Mouse (Mus musculus): ENCODE results near the gene Kdm1a.
A peak's percentile ranks its signal among the peaks of the same experiment; 100 is the strongest.

Kdm1a gene

DNA sequence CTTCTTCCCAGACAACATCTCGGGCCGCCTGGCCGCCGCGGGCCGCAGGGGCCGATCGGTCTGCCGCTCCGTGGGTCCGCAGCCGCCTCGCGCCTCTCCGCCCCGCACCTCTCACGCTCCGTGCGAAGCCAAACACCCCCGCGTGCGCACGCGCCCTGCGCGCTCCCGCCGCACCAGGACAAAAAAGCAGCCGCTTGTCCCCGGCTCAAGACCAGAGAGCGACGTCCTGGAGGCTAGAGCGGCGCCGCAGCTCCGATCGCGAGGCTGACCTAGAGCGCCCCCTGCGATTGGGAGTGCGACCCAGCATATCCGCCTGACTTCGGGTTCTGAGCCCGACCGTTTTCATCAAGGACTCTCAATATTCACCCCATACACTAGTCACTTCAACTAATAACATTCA lies at the start of gene Kdm1a:
Kdm1a (minus strand) TSS at position 156 of the 400 bp plus-strand sequence.
- DNase-seq (ENCODE audit: low spot score) = peak; percentile 94

DNA sequence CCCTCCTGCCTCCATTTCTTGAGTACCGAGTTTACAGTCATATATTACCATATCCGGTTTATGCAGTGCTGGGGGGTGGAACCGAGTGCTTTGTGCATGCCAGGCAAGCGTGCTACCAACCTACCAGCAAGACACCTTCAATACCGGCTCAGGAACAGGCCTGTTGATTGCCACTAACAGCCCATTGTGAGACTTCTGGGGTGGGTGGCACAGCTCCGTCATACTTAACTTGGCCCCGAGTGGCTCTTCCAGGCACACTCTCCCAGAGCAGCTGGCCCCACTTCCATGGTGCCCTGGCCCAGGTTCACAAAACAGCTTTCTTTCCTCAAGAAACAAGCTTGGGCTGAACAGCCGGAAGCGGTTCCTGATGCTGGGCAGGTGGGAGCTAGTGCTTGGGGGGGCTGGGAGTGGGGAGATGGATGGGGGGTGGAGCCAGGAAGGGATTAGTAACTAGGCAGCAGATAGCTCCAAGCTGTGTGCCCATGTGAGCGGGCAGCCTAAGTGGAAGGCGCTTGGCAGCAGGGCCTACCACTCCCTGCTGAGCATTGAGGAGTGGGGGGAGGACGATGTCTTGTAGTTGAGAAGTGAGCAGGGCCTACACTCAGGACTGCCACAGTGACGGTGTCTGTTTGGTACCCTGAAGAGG lies 49.5 kb upstream of the Kdm1a start:
- no peak for DNase-seq (ENCODE audit: low spot score)

DNA sequence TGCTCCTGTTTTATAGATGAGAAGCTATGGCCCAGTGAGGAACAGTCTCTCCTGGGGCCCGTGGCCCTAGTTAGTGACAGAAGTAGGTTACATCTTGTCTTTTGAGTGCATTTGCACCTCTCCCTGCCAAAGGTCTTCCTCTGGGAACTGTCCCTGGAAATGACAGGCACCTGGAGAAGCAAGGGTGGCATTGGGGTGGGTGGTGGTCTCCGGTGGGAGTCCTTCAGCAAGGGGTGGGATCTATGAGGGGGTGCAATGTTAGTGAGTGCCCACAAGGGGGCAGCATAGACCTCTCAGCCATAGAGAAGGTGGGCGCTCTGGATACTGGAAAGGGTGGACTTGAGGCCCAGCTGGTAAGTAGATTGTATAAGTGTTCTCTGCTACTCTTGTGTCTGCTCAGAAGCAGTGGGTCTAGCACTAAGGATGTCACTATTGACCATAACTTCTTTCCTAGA lies 48.9 kb upstream of the Kdm1a start:
- DNase-seq (ENCODE audit: low spot score) = peak; percentile 27

DNA sequence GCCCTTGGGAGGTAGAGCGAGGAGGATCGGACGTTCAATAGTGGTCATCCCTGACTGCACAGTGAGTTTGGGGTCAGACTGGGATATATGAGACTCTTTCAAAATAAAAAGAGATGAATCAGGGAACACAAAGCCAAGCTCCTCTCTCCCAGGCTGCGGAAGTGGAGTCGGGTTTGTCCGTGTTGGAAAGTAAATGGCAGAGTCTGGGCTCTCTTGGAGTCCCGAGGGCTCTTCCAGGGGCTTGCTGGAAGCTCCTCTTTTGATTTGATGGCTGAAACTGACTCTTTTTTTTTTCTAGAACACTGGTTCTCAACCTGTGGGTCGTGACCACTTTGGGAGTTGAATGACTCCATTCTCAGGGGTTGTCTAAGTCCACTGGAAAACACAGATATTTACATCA lies 47.7 kb upstream of the Kdm1a start:
- DNase-seq (ENCODE audit: low spot score) = no peak

DNA sequence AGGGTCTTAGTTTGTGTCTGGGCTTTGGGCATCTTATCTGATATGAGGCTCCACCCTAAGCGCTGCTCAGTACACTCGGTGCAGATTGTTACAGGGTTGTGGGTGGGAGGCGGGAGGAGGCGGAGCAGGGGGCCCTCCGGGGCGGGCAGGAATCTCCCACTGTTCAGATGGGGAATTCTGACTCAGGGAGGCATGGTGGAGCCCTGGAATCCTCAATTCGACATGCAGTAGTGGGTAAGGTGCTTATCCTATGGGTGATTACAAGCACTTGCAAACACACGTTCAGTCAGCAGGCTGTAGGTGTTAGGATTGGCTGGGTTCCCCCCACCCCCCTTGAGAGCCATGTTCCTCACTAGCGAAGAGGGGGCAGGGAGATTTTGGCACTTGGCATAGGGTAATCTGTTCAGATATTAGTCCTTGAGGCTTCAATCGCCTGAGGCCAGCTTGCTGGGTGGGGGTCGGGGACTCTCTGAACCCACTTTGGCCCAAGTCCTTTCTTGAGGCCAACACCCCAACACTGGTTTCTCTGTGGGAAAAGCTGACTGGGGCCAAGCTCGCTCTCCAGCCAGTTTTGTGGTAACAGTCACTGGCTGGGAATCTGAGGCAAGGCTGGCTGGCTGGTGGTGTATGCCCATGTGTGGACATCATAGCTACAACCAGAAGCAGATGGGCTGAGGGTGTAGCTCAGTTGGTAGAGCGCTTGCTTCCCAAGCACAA lies 47.1 kb upstream of the Kdm1a start:
- DNase-seq (ENCODE audit: low spot score) = no peak

DNA sequence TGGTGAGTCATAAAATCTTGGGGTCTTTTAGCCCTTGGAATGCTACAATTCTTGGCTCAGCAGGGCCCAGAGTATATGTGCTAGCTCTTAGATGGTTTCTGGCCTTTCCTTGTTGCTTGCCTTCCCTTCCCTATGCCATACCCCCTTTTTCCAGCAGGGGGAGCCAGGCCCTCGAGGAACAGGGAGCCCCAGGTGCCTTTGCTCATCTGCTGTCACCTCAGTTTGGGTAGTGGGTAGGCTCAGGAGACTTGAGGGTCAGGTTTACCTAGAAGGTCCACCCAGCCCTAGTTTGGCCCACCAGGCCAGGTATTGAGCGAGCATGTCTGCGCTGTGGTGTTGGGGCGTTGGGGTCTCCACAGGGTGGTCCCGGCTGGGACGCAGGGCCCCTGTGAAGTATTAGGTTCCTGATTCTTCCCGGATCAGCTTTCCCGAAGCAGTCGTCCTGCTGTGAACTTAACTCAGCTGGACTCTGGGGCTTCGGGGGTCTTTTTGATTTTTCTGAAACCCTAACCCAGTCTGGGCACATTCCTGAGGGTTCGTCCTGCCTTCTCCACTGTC lies 46.5 kb upstream of the Kdm1a start:
- peak; percentile 87 for DNase-seq (ENCODE audit: low spot score)

DNA sequence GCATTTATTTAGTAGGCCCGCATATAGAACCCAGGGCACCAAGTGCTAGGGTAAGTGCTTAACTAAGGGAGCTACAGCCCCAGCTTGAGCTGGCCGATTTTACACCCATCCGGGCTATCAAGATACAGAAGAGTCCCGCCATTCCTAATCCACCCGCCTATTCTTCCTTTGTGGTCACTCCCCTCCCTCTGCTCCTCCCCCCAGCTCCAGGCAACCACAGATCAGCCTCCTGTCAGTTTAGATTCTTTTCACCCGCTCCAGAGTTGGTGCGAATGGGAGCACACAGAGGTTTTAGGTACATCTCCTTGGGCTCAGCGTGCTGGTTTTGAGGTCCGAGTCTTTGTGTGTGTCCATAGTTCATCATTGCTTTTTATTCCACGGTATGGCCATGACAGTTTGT lies 36.4 kb upstream of the Kdm1a start:
- no peak for DNase-seq (ENCODE audit: low spot score)

DNA sequence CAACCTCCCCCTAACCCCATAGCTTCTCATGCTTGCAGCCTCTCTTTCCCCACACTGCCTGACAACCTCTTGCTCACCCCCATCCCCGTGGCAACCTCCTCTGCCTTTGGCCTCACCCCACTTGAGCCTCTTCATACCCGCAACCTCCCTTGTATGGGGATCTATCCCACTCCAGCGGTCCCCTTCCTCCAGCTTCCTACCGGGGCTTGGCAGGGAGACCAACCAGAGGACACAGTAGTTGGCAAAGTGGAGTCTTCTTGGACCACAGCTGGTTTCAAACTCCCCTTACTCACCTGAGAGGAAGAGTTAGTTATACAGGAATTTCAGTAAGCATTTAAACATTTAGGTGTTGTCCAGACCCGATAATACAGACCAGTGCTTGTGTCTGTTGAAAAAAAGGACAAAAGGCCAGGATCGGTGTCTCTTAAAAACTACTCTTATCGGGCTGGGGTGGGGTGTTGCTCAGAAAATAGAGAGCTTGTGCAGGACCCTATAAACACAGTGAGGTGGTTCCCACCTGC lies 35.8 kb upstream of the Kdm1a start:
- DNase-seq (ENCODE audit: low spot score) = no peak

DNA sequence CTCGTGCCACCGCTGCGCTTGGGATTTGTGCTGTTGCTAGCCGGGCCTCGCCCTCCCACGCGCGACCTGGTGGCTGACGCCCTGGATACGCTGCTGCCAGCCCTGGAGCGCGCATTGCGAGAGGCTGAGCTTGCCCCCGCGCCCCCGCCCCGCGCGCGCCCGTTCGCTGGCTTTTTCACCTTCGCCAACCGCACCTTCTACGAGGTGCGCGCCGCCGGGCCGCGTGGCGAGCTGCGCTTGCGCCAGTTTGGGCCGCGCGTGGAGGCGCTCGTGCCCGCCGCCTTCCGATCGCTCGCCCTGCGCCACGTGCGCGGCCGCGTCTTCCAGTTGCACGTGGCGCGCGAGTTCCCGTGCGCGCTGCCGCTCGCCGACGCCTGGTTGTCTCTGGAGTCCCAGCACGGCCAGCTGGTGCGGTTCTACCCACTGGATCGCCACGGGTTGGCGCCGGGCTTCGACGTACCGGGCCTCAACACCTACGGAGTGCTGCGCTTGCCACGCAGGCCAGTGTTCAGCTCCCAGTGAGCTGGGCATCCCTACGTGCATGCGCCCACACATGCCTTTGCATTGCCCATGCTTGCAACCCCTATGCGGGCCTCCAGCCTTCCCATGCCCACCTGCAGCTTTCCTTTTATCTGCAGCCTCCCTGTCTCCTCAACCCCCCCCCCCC lies 35.2 kb upstream of the Kdm1a start:
- peak; percentile 25 for DNase-seq (ENCODE audit: low spot score)

DNA sequence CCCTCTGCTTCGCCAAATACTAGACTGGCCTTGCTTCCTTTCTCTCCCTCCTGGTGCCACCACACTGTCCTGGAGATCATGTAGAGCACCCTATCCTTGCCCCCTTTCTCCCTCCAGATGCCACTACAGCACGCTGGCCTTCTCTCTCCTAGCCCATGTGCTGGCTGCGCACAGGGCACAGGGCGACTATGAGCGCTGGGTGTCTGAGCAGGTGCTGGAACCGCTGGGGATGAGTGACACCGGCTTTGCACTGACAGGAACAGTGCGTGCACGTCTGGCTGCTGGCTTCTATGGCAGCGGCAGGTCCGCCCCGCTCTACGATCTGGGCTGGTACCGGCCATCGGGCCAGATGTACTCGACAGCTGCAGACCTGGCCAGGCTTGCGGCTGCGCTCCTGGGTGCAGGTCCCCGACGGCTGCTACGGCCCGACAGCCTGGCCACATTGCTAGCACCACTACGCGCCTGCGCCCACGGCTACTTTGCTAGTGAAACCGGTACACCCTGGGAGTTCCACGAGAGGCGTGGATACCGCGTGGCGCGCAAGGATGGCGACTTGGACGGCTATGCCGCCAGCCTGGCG lies 34.5 kb upstream of the Kdm1a start:
- DNase-seq (ENCODE audit: low spot score) = no peak

DNA sequence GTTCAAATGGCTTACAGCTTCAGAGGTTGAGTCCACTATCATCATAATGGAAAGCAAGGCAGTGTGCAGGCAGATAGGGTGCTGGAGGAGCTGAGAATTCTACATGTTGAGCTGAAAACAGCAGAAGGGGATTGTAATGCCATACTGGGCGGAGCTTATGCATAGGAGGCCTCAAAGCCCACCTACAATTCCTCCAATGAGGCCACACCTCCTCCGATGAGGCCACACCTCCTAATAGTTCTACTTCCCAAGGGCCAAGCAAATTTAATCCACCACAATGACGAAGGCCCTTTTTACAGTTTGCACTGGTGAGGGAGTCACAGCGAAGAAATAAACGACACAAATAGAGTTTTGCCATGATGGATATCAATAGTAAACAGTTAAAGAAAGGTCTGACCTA lies 34.0 kb upstream of the Kdm1a start:
- no peak for DNase-seq (ENCODE audit: low spot score)

DNA sequence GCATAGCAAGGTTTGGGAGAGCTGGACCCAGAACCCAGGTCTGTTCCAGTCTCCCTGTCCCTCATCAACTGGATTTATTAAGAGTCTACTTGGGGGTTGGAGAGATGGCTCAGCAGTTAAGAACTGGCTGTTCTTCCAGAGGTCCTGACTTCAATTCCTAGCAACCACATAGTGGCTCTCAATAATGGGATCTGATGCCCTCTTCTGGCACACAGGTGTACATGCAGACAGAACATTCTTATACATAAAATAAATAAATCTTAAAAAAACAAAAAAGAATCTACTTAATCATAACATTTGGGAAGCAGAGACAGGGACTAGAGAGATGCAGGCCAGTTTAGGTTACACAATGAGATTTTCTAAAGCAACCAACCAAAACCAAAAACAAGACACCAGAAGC lies 33.5 kb upstream of the Kdm1a start:
- DNase-seq (ENCODE audit: low spot score) = no peak

DNA sequence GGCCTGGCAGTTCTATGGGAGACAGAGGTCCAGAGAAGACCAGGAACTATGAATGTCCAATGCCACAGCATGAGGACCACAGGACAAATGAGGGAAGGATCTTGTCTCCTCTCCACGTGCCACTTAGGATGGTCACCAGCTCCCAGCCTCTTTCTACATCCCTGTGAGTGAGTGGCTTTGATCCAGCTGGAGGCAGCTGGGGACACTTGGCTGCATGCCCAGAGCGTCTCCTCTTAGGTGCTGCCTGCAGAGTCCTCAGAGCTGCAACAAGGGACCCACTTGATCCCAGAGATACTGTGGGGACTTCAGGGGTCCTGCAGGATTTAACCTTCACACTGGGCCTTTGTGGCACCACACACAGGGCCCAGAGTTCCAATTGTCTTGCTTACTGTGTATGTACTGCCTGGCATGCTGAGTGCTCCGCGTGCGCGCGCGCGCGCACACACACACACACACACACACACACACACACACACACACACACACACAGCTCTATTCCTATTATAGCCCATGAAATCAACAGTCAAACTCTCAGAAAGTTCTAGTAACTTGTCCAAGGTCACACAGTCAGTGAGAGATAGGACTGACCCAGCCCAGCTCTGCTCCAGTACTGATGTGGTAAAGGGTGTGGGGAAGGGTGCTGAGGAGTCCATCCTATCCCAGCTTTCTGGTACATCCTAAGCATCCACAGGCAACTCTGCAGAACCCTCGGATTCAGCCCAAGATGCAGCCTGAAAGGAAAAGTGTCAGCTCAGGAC lies 28.9 kb upstream of the Kdm1a start:
- DNase-seq (ENCODE audit: low spot score) = no peak

DNA sequence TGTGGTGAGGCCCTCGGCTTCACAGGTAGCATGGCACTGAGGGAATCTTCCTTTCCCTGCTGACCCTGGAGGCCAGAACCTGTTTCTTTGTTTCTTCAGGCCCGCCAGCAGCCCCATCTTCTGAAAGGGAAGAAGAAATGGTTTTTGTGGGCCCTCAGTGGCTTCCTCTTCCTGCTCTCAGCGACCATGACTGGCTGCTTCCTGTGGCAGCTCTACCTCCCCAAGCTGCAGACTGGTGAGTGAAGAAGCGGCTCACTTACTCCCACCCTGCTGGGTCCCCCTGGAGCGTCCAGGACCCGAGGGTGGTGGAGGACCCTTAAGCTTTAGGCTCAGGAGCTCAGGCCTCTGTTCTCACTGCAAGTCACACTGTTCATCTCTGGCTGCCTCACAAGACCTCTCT lies 24.1 kb upstream of the Kdm1a start:
- DNase-seq (ENCODE audit: low spot score) = no peak

DNA sequence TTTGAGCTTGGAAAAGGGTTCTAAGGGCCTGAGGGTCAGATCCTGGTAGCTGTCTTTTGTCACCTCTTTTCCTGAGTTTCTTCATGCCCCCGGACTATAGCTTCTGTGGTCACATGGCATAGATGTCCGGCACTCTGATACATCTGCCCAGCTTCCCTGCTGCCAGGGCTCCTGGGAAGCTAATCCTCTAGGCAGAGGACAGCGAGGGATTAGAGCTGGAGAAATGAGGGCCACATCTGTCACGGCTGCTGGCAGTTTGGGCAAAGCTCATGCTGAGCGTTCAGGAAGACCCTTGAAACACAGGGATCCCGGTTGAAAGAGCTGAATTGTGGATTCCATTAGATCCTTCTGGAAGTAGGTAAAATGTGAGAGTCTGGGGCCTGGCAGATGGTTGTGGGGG lies 19.9 kb upstream of the Kdm1a start, which contains the start of gene Lactbl1:
Lactbl1 (plus strand) TSS at position 234 of the 400 bp plus-strand sequence.
- DNase-seq (ENCODE audit: low spot score) = no peak

DNA sequence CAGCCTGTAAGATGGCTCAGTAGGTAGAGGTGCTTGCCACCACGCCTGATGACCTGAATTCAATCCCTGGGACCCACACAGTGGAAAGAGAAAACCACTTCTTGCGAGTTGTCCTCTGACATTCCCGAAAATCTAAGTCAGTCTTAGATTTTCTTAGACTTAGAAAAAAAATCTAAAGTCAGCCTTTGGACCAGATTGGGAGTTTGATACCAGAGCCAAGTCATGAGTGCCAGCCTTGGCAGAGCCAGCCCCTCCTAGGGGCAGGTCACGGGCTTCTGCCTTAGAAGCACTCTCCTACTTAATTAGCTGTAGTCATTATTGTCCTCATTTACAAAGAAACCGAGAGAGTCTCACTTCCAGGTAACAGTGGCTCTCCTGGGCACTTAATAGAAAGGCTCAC lies 19.4 kb upstream of the Kdm1a start:
- DNase-seq (ENCODE audit: low spot score) = no peak

DNA sequence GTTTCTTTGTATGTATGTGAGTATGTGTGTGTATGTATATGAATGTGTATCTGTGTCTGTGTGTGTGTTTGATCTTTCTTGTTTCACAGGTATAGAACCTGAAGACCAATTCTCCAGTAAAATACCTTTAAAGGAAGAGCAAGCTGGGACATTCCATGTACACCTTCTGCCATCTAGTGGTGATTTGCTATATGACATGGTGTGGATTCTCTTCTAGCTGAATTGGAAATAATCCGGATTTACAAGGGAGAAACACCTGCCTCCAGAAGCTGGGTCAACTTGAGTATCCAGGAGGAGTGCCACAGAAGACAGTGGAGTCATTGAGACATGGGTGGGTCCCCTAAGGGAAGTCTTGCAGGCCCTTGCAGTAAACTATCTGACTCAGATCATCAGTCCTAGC lies 18.8 kb upstream of the Kdm1a start:
- peak; percentile 60 for DNase-seq (ENCODE audit: low spot score)

DNA sequence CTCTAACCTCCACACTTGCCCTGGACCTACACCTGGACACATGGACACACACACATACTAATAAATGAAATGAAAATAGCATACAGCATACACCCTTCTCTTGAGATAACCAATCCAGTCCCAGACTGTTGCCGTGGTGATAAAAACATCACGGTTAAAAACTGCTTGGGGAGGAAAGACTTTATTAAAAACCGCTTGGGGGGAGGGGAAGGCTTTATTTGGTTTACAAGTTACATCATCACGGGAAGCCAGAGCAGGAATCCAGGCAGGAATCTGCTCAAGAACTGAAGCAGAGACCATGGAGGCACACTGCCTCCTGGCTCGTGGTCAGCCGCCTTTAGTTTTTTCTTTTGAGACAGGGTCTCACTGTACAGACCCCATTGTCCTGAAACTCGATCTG lies 11.1 kb upstream of the Kdm1a start:
- no peak for DNase-seq (ENCODE audit: low spot score)

DNA sequence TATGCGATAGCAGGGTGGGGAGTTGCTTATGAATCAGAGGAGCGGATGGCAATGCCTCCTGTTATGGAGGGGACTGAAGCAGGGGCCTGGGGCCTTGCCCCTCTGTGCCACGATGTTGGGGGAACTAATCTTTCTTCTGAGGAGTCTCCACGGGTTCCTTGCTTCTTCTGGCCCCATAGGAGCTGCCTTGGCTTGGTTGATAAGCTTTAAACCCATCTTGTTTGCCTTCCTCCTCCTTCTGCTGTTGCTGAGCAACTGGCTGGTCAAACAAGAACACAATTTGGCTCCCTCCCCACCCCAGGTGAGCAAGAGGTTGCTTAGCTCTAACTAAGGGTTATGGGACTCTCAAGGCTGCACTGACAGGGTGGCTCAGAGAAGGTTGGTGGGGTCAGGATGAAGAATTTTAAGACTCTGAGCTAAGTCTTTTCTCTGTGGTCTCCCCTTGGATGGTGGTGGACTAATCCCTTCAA lies 7.9 kb upstream of the Kdm1a start, which contains the start of gene Tex46:
Tex46 (plus strand) TSS at position 51 of the 470 bp plus-strand sequence.
- DNase-seq (ENCODE audit: low spot score) = no peak

DNA sequence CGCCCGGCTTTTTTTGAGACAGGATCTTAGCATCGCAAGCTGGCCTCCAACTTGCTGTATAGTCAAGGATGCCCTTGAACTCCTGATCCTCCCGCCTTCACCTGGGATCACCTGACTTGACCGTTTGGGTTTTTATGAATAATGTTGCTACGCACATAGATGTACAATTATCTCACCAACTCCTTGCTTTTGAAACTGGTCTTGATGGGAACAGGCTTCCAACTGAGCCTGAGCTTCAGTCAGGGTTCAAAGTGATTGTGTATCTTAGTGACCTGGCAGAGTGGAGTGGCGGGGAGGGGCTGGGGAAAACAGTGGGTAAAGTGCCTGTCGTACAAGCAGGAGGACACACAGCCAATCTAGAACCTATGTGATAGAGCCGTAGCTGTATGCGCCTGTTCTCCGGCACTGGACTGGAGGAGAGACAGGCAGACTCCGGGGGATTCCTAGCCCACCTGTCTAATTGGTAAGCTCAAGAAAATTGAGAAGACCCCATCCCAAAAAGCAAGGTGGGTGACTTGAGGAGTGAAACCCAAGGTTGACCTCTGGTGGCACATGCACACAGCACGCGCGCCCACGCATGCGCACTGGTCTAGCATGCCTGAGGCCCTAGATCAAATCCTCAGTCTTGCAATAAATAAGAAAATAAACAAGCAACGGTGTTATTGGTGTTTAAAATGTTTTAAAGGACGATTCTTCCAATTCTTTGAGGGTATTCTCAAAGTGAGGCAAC lies 3.4 kb upstream of the Kdm1a start:
- DNase-seq (ENCODE audit: low spot score) = no peak

Measured in ovary, postnatal 14 days (tissue).